Mouse (Mus musculus): ENCODE measurements around the gene Shld1. TPM values are rescaled to one million over a fixed set of nuclear protein-coding genes. Genes with fewer than 3 reads are reported as not detected.

Shld1 gene
- total and polyA plus RNA-seq, 2 experiments: 8.7 to 14.1 TPM

- H3K4me1 ChIP-seq (ENCODE audit: control insufficient read depth, insufficient read depth, low read length): peaks cover 17% of the 10 kb centered on the region
- no peak for TF ChIP-seq CTCF (IDR thresholded peaks at IDR 0.05; ENCODE audit: low read depth, low read length)
- TF ChIP-seq POLR2A (IDR thresholded peaks at IDR 0.05; ENCODE audit: extremely low read depth, insufficient read depth, low read length): no peak
- no peak overlapping the region for H3K9ac ChIP-seq (ENCODE audit: low read depth, low read length)
Measured at GRCm38 (mm10) chr2:132685001-132685400, 1.7 kb upstream of the Shld1 start.

DNA sequence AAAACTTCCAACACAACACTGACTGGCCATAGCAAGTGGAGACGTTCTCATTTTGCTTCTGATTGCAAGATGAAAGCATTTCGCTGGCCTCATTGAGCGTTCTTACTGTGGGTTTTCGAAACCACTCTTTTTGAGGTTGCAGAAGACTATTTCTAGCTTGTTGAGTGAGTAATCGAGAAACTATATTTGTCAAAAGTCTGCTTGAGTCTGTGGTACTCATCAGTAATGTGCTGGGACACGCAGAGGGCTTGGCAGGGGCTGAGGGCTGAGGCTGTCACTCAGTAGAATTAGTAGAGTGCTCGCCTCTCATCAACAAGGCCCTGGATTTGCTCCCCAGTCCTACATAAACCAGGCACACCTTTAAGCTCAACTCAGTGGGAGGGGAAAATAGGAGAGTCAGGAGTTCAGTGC lies 1.9 kb downstream of the Shld1 start:
- Histone ChIP-seq H3K9ac (ENCODE audit: low read depth, low read length) (no peak overlapping the region), H3K27me3 (ENCODE audit: control insufficient read depth, insufficient read depth, low read length) (no peaks in the 10 kb centered on the region), H3K79me2 (ENCODE audit: control insufficient read depth, insufficient read depth, low read length) (no peaks in the 10 kb centered on the region), H3K4me1 (ENCODE audit: control insufficient read depth, insufficient read depth, low read length) (peaks cover 10% of the 10 kb centered on the region), H3K36me3 (ENCODE audit: control insufficient read depth, insufficient read depth, low read length) (no peaks in the 10 kb centered on the region), H3K27ac (replicated peaks; ENCODE audit: insufficient read depth, low read depth, low read length) (peak overlapping the region; percentile 88), H3K4me3 (ENCODE audit: insufficient read depth, low read depth, low read length) (no peak overlapping the region)
- no peak for TF ChIP-seq POLR2A (IDR thresholded peaks at IDR 0.05; ENCODE audit: extremely low read depth, insufficient read depth, low read length)
- no peak for TF ChIP-seq CTCF (IDR thresholded peaks at IDR 0.05; ENCODE audit: low read depth, low read length)
- no peak for DNase-seq (ENCODE audit: extremely low read depth, low read depth, low spot score)
- 92% methylated on average over 7 of the region's 7 CpGs for WGBS

More at GRCm38 (mm10) chr2:132685001-132685400, 1.7 kb upstream of the Shld1 start:
- no peaks in the 10 kb centered on the region for H3K27me3 ChIP-seq (ENCODE audit: control insufficient read depth, insufficient read depth, low read length)
- DNase-seq (ENCODE audit: extremely low read depth, low read depth, low spot score): no peak
- H3K4me3 ChIP-seq (ENCODE audit: insufficient read depth, low read depth, low read length): no peak overlapping the region
- no peaks in the 10 kb centered on the region for H3K36me3 ChIP-seq (ENCODE audit: control insufficient read depth, insufficient read depth, low read length)
- no peak overlapping the region for H3K27ac ChIP-seq (replicated peaks; ENCODE audit: insufficient read depth, low read depth, low read length)
- H3K79me2 ChIP-seq (ENCODE audit: control insufficient read depth, insufficient read depth, low read length): no peaks in the 10 kb centered on the region

- Histone ChIP-seq H3K27me3 (ENCODE audit: control insufficient read depth, insufficient read depth, low read length) (no peaks in the 10 kb centered on the region), H3K36me3 (ENCODE audit: control insufficient read depth, insufficient read depth, low read length) (no peaks in the 10 kb centered on the region; the same call in 1 of the 2 replicates), H3K79me2 (ENCODE audit: control insufficient read depth, insufficient read depth, low read length) (no peaks in the 10 kb centered on the region), H3K27ac (replicated peaks; ENCODE audit: insufficient read depth, low read depth, low read length) (peak overlapping the region; percentile 88), H3K9ac (ENCODE audit: low read depth, low read length) (peak overlapping the region; percentile 51), H3K4me3 (ENCODE audit: insufficient read depth, low read depth, low read length) (no peak overlapping the region), H3K4me1 (ENCODE audit: control insufficient read depth, insufficient read depth, low read length) (peaks cover 13% of the 10 kb centered on the region)
- no peak for DNase-seq (ENCODE audit: extremely low read depth, low read depth, low spot score)
- TF ChIP-seq CTCF (IDR thresholded peaks at IDR 0.05; ENCODE audit: low read depth, low read length): no peak
- no peak for TF ChIP-seq POLR2A (IDR thresholded peaks at IDR 0.05; ENCODE audit: extremely low read depth, insufficient read depth, low read length)
- 64% methylated on average over 4 of the region's 4 CpGs for WGBS
Measured at GRCm38 (mm10) chr2:132689188-132689568, 2.4 kb downstream of the Shld1 start.

DNA sequence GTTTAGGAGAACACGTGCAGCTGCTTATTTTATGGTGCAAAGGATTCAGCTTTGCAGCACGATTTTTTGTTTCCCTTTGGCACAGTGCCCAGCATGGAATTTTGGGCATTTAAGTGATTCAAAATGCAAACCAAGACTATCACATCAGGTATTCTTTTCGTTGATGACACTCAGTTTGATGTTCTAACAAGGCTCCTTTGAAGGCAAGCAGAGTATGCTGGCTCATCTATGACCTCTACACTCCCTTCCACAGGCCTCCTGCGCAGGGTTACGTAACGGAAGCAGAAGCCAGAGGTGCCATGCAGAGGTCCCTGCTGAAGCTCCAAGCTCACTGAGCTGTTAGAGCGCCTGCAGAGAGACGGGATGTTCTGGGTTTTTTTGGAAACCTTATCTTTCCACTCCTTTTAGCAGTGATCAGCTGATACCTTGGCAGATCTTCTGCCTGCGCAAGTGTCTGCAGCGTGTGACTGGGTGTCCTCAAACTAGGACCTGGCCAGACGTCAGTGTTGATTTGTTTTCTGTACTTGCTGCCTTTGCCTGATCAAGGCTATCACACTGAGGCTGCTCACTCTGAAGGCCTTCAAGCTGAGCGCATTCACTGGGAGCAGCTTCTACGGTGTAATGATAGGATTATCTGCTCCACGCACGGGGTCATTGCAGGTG lies 3.0 kb downstream of the Shld1 start:
- TF ChIP-seq POLR2A (IDR thresholded peaks at IDR 0.05; ENCODE audit: extremely low read depth, insufficient read depth, low read length) (no peak), CTCF (IDR thresholded peaks at IDR 0.05; ENCODE audit: low read depth, low read length) (no peak)
- no peaks in the 10 kb centered on the region; the same call in 1 of the 2 replicates for H3K36me3 ChIP-seq (ENCODE audit: control insufficient read depth, insufficient read depth, low read length)
- 26% methylated on average over 15 of the region's 15 CpGs for WGBS
- no peaks in the 10 kb centered on the region for H3K79me2 ChIP-seq (ENCODE audit: control insufficient read depth, insufficient read depth, low read length)
- peak; percentile 94 for DNase-seq (ENCODE audit: extremely low read depth, low read depth, low spot score)
- H3K9ac ChIP-seq (ENCODE audit: low read depth, low read length): peak overlapping the region; percentile 51; the same call in 1 of the 2 replicates
- no peak overlapping the region for H3K4me3 ChIP-seq (ENCODE audit: insufficient read depth, low read depth, low read length)
- peak overlapping the region; percentile 88 for H3K27ac ChIP-seq (replicated peaks; ENCODE audit: insufficient read depth, low read depth, low read length)
- H3K27me3 ChIP-seq (ENCODE audit: control insufficient read depth, insufficient read depth, low read length): no peaks in the 10 kb centered on the region
- peaks cover 18% of the 10 kb centered on the region for H3K4me1 ChIP-seq (ENCODE audit: control insufficient read depth, insufficient read depth, low read length)

DNA sequence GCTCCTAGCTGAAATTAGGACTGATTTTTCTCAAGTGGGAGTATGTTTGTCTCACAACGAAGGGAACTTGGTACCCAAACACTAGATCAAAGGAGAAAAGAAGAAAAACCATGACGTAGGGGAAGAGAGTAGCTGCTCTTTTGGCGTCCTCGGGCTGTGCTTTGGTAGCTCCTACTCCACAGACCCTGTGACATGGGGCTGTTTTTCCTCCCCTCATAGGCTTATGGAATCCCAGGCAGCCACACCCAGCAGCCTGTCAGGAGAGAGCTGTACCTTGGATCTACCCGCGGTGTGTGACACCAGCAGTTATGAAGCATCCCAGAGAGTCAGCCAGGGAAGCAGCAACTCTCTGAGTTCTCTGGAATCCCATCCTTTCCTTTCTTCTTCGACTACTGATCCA lies 5.0 kb downstream of the Shld1 start:
- TF ChIP-seq POLR2A (IDR thresholded peaks at IDR 0.05; ENCODE audit: extremely low read depth, insufficient read depth, low read length) (no peak), CTCF (IDR thresholded peaks at IDR 0.05; ENCODE audit: low read depth, low read length) (no peak)
- H3K4me3 ChIP-seq (ENCODE audit: insufficient read depth, low read depth, low read length): no peak overlapping the region
- H3K27me3 ChIP-seq (ENCODE audit: control insufficient read depth, insufficient read depth, low read length): no peaks in the 10 kb centered on the region
- 77% methylated on average over 7 of the region's 7 CpGs for WGBS
- H3K27ac ChIP-seq (replicated peaks; ENCODE audit: insufficient read depth, low read depth, low read length): peak overlapping the region; percentile 2; the same call in 1 of the 2 replicates
- H3K36me3 ChIP-seq (ENCODE audit: control insufficient read depth, insufficient read depth, low read length): no peaks in the 10 kb centered on the region; the same call in 1 of the 2 replicates
- peaks cover 31% of the 10 kb centered on the region for H3K4me1 ChIP-seq (ENCODE audit: control insufficient read depth, insufficient read depth, low read length)
- no peaks in the 10 kb centered on the region for H3K79me2 ChIP-seq (ENCODE audit: control insufficient read depth, insufficient read depth, low read length)
- no peak for DNase-seq (ENCODE audit: extremely low read depth, low read depth, low spot score)
- no peak overlapping the region for H3K9ac ChIP-seq (ENCODE audit: low read depth, low read length)

GRCm38 (mm10) chr2:132692320-132692719 lies 5.6 kb downstream of the Shld1 start:
- Histone ChIP-seq H3K9ac (ENCODE audit: low read depth, low read length) (no peak overlapping the region), H3K27ac (replicated peaks; ENCODE audit: insufficient read depth, low read depth, low read length) (no peak overlapping the region), H3K36me3 (ENCODE audit: control insufficient read depth, insufficient read depth, low read length) (no peaks in the 10 kb centered on the region; the same call in 1 of the 2 replicates), H3K4me3 (ENCODE audit: insufficient read depth, low read depth, low read length) (no peak overlapping the region), H3K79me2 (ENCODE audit: control insufficient read depth, insufficient read depth, low read length) (no peaks in the 10 kb centered on the region), H3K27me3 (ENCODE audit: control insufficient read depth, insufficient read depth, low read length) (no peaks in the 10 kb centered on the region), H3K4me1 (ENCODE audit: control insufficient read depth, insufficient read depth, low read length) (peaks cover 33% of the 10 kb centered on the region)
- TF ChIP-seq POLR2A (IDR thresholded peaks at IDR 0.05; ENCODE audit: extremely low read depth, insufficient read depth, low read length) (no peak), CTCF (IDR thresholded peaks at IDR 0.05; ENCODE audit: low read depth, low read length) (no peak)
- WGBS: 50% methylated on average over 1 of the region's 1 CpGs
- DNase-seq (ENCODE audit: extremely low read depth, low read depth, low spot score): no peak
